Mouse (Mus musculus) brain, embryonic 14.5 days (tissue): ENCODE measurements around the gene Chd3.

Experiments
- CTCF ChIP-seq: fragments of 200-500 bp; IDR thresholded peaks from 2 replicates; pipeline ENCODE4 v1.5.1; 2012; ENCODE audit warnings: inconsistent platforms, mild to moderate bottlenecking, moderate library complexity, borderline replicate concordance; ENCODE audit not compliant: insufficient read depth, insufficient read length; ENCODE audit errors: extremely low read depth
- POLR2A ChIP-seq: fragments of 200-500 bp; IDR thresholded peaks from 2 replicates; pipeline ENCODE4 v1.6.1; 2012; ENCODE audit warnings: mild to moderate bottlenecking, inconsistent platforms, borderline replicate concordance; ENCODE audit not compliant: poor library complexity, insufficient read depth, insufficient read length, severe bottlenecking; ENCODE audit errors: extremely low read depth

DNA sequence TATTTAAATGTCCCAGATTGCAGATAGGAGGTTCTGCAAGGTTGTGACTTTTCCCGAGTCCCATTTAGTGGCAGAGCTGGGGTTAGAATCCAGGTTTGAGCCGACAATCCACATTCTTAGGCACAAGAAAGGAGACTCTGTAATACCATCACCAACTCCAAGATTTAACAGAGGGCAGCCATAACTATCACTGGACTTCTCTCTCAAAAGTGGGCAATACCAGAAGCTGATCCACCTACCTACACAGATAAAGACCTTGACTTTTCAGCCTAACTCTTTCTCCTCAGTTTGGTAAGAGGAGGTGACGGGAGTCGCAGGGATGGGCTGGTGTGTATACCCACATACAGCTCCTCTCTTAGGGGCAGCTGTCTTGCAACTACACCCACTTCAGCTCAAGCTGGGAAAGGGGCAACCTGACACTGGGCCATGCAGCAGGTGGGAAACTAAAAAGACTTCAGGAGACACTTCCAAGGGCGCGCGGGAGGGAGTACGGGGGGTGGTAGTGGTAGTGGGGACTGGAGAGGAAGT, 47.8 kb upstream of the Chd3 start:
- TF ChIP-seq CTCF: no peak
- no peak for TF ChIP-seq POLR2A
